Mouse (Mus musculus) myocyte (in vitro differentiated cells): ENCODE results near the gene Elavl2. TPM values are rescaled to one million over a fixed set of nuclear protein-coding genes. Genes with fewer than 3 reads are reported as not detected.

Experiments used
- H3K27me3 ChIP-seq: one replicate; pipeline ENCODE4 v1.6.1; 2011; ENCODE audit not compliant: control insufficient read depth, insufficient read depth, insufficient read length
- H3K36me3 ChIP-seq: one replicate; pipeline ENCODE4 v1.6.1; 2011; ENCODE audit not compliant: control insufficient read depth, insufficient read depth
- H3K4me2 ChIP-seq: one replicate; pipeline ENCODE4 v1.6.1; 2011; ENCODE audit warnings: low read depth, control low read depth
- H3K4me3 ChIP-seq: one replicate; pipeline ENCODE4 v1.5.1; 2011; ENCODE audit warnings: mild to moderate bottlenecking, control low read depth, moderate library complexity
- H3K79me2 ChIP-seq: one replicate; pipeline ENCODE4 v1.6.1; 2011; ENCODE audit not compliant: control insufficient read depth, insufficient read depth
- H3ac ChIP-seq: one replicate; pipeline ENCODE4 v1.6.1; 2011; ENCODE audit not compliant: control insufficient read depth, insufficient read length
- CEBPB ChIP-seq: IDR thresholded peaks from 2 replicates; pipeline ENCODE4 v1.6.1; 2011; ENCODE audit warnings: mild to moderate bottlenecking, moderate library complexity; ENCODE audit not compliant: poor library complexity, insufficient read depth, severe bottlenecking
- E2F4 ChIP-seq: IDR thresholded peaks from one replicate; pipeline ENCODE4 v1.6.1; 2011; ENCODE audit warnings: mild to moderate bottlenecking, control low read depth, moderate library complexity; ENCODE audit not compliant: insufficient read depth
- MAX ChIP-seq: IDR thresholded peaks from one replicate; pipeline ENCODE4 v1.6.1; 2011; ENCODE audit warnings: low read depth, mild to moderate bottlenecking, control low read depth
- MYOD1 ChIP-seq, 3 experiments: IDR thresholded peaks; one replicate each; pipeline ENCODE4 v1.6.1; 2011; ENCODE audit warnings: control low read depth in 2 of 3, low read depth in 2 of 3, mild to moderate bottlenecking in 2 of 3, moderate library complexity in 1 of 3; ENCODE audit not compliant: insufficient read length in 2 of 3, control insufficient read depth in 1 of 3
- MYOG ChIP-seq, 3 experiments: IDR thresholded peaks; one replicate each; pipeline ENCODE4 v1.6.1; 2011; ENCODE audit warnings: control low read depth in 2 of 3, low read depth in 2 of 3, mild to moderate bottlenecking in 2 of 3; ENCODE audit not compliant: insufficient read length in 2 of 3, control insufficient read depth in 1 of 3, insufficient read depth in 1 of 3
- POLR2A ChIP-seq: IDR thresholded peaks from one replicate; pipeline ENCODE4 v1.6.1; 2011; ENCODE audit warnings: low read depth, mild to moderate bottlenecking, control low read depth, moderate library complexity; ENCODE audit not compliant: insufficient read length
- POLR2AphosphoS2 ChIP-seq: IDR thresholded peaks from one replicate; pipeline ENCODE4 v1.6.1; 2011; ENCODE audit warnings: low read depth, control low read depth; ENCODE audit not compliant: insufficient read length
- REST ChIP-seq: IDR thresholded peaks from one replicate; pipeline ENCODE4 v1.6.1; 2011; ENCODE audit warnings: mild to moderate bottlenecking, control low read depth, moderate library complexity; ENCODE audit not compliant: insufficient read depth, insufficient read length
- SRF ChIP-seq: IDR thresholded peaks from one replicate; pipeline ENCODE4 v1.6.1; 2011; ENCODE audit warnings: low read depth; ENCODE audit not compliant: control insufficient read depth, insufficient read length
- TCF12 ChIP-seq: IDR thresholded peaks from one replicate; pipeline ENCODE4 v1.6.1; 2011; ENCODE audit warnings: mild to moderate bottlenecking, control low read depth; ENCODE audit not compliant: poor library complexity, insufficient read depth, severe bottlenecking
- TCF3 ChIP-seq: IDR thresholded peaks from one replicate; pipeline ENCODE4 v1.6.1; 2011; ENCODE audit warnings: low read depth, control low read depth; ENCODE audit not compliant: insufficient read length
- USF1 ChIP-seq: IDR thresholded peaks from one replicate; pipeline ENCODE4 v1.6.1; 2011; ENCODE audit warnings: low read depth, mild to moderate bottlenecking, control low read depth, moderate library complexity
- polyA plus RNA-seq: library from polyadenylated mRNA; unstranded; fragments of >200 nt; fragmentation: generic; extraction: Trizol; gene quantifications from one replicate; pipeline ENCODE4 v1.2.1, GENCODE M21; 2012; ENCODE audit warnings: missing spikeins

Gene Elavl2
- polyA plus RNA-seq, 1 experiment = 0.12 TPM

DNA sequence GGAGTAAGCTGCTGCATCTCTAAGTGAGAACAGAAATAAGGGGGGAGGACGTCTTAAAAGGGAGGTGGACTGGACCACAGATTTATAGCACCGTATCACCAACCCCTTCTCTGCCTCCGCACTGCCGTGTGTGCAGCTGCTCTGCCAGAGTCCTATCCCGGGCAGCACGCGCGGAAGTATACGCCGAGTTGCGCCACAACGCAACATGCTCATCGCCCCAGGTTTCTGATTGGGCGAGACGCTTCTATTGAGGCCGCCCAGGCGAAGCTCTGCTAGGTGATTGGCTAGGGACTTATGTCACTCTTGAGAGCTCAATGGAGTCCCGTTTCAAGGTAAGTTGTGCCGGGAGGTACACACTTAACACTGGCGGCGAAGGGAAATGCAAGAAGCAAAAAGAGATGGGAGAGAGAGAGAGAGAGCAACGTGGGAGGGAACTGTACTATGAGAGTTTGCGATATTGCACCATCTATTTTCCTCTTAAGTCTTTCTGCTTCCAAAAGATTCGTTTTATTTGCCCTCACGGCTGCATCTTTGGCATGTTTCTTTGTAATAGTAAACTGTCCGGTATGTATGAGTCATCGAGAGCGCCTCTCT lies 24.2 kb downstream of the Elavl2 start:
- H3K27me3 ChIP-seq = no peaks in the 10 kb centered on the region
- H3ac ChIP-seq = no peak overlapping the region
- H3K4me3 ChIP-seq = peak overlapping the region; percentile 15

DNA sequence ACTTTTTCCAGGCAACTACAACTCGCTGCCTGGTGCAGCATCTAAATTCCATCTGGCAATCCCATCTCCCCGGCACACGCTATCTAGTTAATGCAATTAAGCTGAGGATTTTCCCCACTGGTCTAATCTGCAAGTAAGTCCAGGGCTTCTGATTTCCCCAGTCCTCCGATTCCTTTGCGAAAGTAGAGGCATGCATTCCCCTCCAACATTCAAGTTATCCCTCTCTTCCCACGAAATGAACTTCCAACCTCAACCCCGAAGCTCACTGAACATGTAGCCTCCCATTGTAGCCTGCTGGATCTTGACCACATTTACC lies 25.3 kb downstream of the Elavl2 start:
- no peaks in the 10 kb centered on the region for H3K27me3 ChIP-seq
- no peaks in the 10 kb centered on the region for H3K79me2 ChIP-seq
- peak overlapping the region; percentile 15 for H3K4me3 ChIP-seq
- H3ac ChIP-seq = no peak overlapping the region
- no peaks in the 10 kb centered on the region for H3K36me3 ChIP-seq
- TF ChIP-seq CEBPB = no peak
- TF ChIP-seq TCF12 = no peak
- TF ChIP-seq MYOG (IDR thresholded peaks at IDR 0.05; ENCODE audit: control insufficient read depth in 1 of 3, insufficient read depth in 1 of 3, insufficient read length in 2 of 3, low read depth in 2 of 3) = no peak
- no peak for TF ChIP-seq POLR2A
- TF ChIP-seq REST = no peak
- no peak for TF ChIP-seq USF1
- no peak for TF ChIP-seq SRF
- TF ChIP-seq POLR2AphosphoS2 = no peak
- TF ChIP-seq TCF3 = no peak
- TF ChIP-seq MAX = no peak
- TF ChIP-seq E2F4 = no peak
- peak overlapping the region; percentile 65 for H3K4me2 ChIP-seq

More for the DNA sequence above, 24.2 kb downstream of the Elavl2 start:
- Histone ChIP-seq H3K79me2 (no peaks in the 10 kb centered on the region), H3K36me3 (no peaks in the 10 kb centered on the region), H3K4me2 (peak overlapping the region; percentile 65)
- peak; percentile 31 for TF ChIP-seq POLR2A
- no peak for TF ChIP-seq E2F4
- TF ChIP-seq CEBPB = no peak
- TF ChIP-seq USF1 = no peak
- peak in 2 of 3 experiments; percentile 30 to 65 for TF ChIP-seq MYOG (IDR thresholded peaks at IDR 0.05; ENCODE audit: control insufficient read depth in 1 of 3, insufficient read depth in 1 of 3, insufficient read length in 2 of 3, low read depth in 2 of 3)
- no peak for TF ChIP-seq SRF
- TF ChIP-seq MYOD1 (IDR thresholded peaks at IDR 0.05; ENCODE audit: control insufficient read depth in 1 of 3, insufficient read length in 2 of 3, low read depth in 2 of 3) = peak in 2 of 3 experiments; percentile 23 to 64
- no peak for TF ChIP-seq MAX
- TF ChIP-seq REST = peak; percentile 10

GRCm38 (mm10) chr4:91374571-91375371 lies 25.8 kb downstream of the Elavl2 start:
- Histone ChIP-seq H3K4me2 (peak overlapping the region; percentile 65), H3K36me3 (no peaks in the 10 kb centered on the region), H3K27me3 (no peaks in the 10 kb centered on the region), H3ac (no peak overlapping the region), H3K4me3 (peak overlapping the region; percentile 15), H3K79me2 (no peaks in the 10 kb centered on the region)
- no peak for TF ChIP-seq MAX
- no peak for TF ChIP-seq E2F4
- TF ChIP-seq REST = peak; percentile 81
- no peak for TF ChIP-seq MYOG (IDR thresholded peaks at IDR 0.05; ENCODE audit: control insufficient read depth in 1 of 3, insufficient read depth in 1 of 3, insufficient read length in 2 of 3, low read depth in 2 of 3)
- TF ChIP-seq POLR2A = no peak

- TF ChIP-seq CEBPB = no peak
- TF ChIP-seq REST = no peak
- no peak for TF ChIP-seq SRF
- TF ChIP-seq TCF3 = no peak
- Histone ChIP-seq H3K4me2 (no peak overlapping the region), H3K27me3 (no peaks in the 10 kb centered on the region), H3K79me2 (no peaks in the 10 kb centered on the region), H3K4me3 (no peak overlapping the region), H3K36me3 (no peaks in the 10 kb centered on the region), H3ac (no peak overlapping the region)
These were observed 27.7 kb downstream of the Elavl2 start for GRCm38 (mm10) chr4:91372844-91373243.

DNA sequence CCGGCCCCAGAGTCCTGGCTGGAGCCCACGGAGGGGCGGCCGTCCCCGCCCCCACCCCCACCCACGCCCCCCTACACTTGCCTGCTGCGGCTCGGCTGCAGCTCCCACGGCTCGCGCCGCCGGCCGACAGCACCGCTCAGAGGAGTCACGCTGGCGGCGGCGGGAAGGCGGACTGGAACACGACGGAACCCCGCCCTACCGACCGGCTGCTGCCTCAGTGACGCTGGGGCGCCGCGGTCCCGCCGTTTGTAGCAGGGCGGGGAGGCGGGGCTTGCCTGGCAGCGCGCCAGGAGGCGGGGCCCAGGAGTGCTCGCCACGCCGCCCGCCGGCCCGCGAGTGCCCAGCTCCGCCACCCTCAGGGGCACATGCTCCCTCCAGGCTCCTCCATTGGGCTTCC lies 28.8 kb downstream of the Elavl2 start:
- no peaks in the 10 kb centered on the region for H3K36me3 ChIP-seq
- no peaks in the 10 kb centered on the region for H3K79me2 ChIP-seq
- no peak overlapping the region for H3K4me3 ChIP-seq
- no peak overlapping the region for H3K4me2 ChIP-seq
- no peak for TF ChIP-seq POLR2AphosphoS2
- no peak for TF ChIP-seq E2F4
- no peaks in the 10 kb centered on the region for H3K27me3 ChIP-seq
- no peak overlapping the region for H3ac ChIP-seq
